ENCODE assay signal across 13 mouse cellular contexts in the genomic region with DNA sequence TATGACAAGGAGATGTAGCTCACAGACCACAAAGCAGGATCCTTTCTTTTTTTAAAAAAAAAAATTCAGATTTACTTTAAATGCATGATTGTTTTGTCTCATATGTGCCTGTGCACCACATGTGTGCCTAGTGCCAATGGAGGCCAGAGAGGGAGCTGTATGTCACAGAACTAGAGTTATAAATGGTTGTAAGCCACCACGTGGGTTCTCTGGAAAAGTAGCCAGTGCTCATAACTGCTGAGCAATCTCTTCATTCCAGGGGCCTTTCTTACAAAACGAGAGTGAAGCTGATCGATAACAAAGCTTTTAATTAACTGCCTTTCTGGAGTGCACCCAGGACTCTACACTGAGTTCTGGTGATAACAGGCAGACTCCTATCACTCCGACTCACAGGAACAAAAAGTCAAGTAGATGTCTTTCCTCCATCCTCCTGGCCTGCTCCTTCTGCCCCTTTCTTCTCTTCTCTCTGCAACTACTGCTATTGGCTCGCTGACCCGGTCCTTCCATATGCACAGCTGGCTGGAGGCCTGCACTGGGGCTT. TPM values are rescaled to one million over a fixed set of nuclear protein-coding genes. Genes with fewer than 3 reads are reported as not detected.
DNase-seq lines count a peak whose midpoint lies in the region; ATAC-seq and TF ChIP-seq lines count a peak whose summit lies in the region.
"Not testable (repeated sequence)": the region's sequence is repeated elsewhere in the genome, so short reads cannot be mapped to it uniquely, and the experiment has no call there.
"Had no signal": no experiment of that assay in that cellular context is flagged by ENCODE, and none has a peak within 500 bp of the region (broad histone marks: within the 10 kb centered on the region; RNA-seq: fewer than 3 reads in every experiment).

No protein-coding gene starts in this region.

- not testable (repeated sequence) for H3K4me1 ChIP-seq in liver, embryonic 12.5 days; liver, embryonic 14.5 days (replicated peaks; ENCODE audit: control insufficient read depth in 2 of 2, insufficient read depth in 2 of 2, low read length in 1 of 2); liver, embryonic 16.5 days (ENCODE audit: control insufficient read depth, low read depth, low read length)

- H3K36me3 ChIP-seq in liver, embryonic 12.5 days; liver, embryonic 14.5 days (replicated peaks; ENCODE audit: control insufficient read depth, insufficient read depth, low read depth); liver, embryonic 16.5 days (ENCODE audit: control insufficient read depth, insufficient read depth): not testable (repeated sequence)

- not testable (repeated sequence) for H3K9me3 ChIP-seq in liver, embryonic 12.5 days (replicated peaks); liver, embryonic 14.5 days (ENCODE audit: control insufficient read depth, low read length); liver, embryonic 16.5 days (replicated peaks; ENCODE audit: control insufficient read depth, low read length)

- not testable (repeated sequence) for DNase-seq in liver, embryonic 14.5 days (ENCODE audit: low read depth in 3 of 3, low spot score in 3 of 3)

- H3K27ac ChIP-seq in liver, embryonic 12.5 days; liver, embryonic 14.5 days; liver, embryonic 16.5 days (ENCODE audit: low read length): not testable (repeated sequence)

- not testable (repeated sequence) for H3K4me3 ChIP-seq in liver, embryonic 12.5 days; liver, embryonic 14.5 days (ENCODE audit: insufficient read depth in 1 of 2, low read depth in 2 of 2, low read length in 2 of 2); liver, embryonic 16.5 days (ENCODE audit: low read depth, low read length)

- not testable (repeated sequence) for TF ChIP-seq CTCF in liver, embryonic 14.5 days (IDR thresholded peaks at IDR 0.05; ENCODE audit: low read depth)

- not testable (repeated sequence) for H3K27me3 ChIP-seq in liver, embryonic 12.5 days (replicated peaks); liver, embryonic 14.5 days (ENCODE audit: control insufficient read depth, insufficient read depth, low read length); liver, embryonic 16.5 days (ENCODE audit: control insufficient read depth, insufficient read depth, low read depth, low read length)

- not testable (repeated sequence) for TF ChIP-seq EP300 in liver, embryonic 14.5 days (IDR thresholded peaks at IDR 0.05; ENCODE audit: low read depth)

- H3K9ac ChIP-seq in liver, embryonic 12.5 days; liver, embryonic 14.5 days (replicated peaks); liver, embryonic 16.5 days (ENCODE audit: low read depth, low read length): not testable (repeated sequence)

- peak; percentile 64 for ATAC-seq in common myeloid progenitor, adult 5-6 weeks (replicated peaks; ENCODE audit: low read depth, poor library complexity, severe bottlenecking)
- ATAC-seq in erythroid progenitor cell, adult 5-6 weeks (replicated peaks; ENCODE audit: low FRiP score, poor library complexity, severe bottlenecking): peak; percentile 74
- peak; percentile 84 for ATAC-seq in liver, embryonic 12.5 days
- peak; percentile 83 for ATAC-seq in liver, embryonic 14.5 days (ENCODE audit: insufficient read depth)
- peak; percentile 80 for ATAC-seq in liver, embryonic 16.5 days (ENCODE audit: low read depth)
- ATAC-seq in megakaryocyte, adult 5-6 weeks (ENCODE audit: poor library complexity, severe bottlenecking): 0 out of 2 replicates have a peak, but pooled peaks have one; percentile 23
- ATAC-seq in megakaryocyte-erythroid progenitor cell, adult 5-6 weeks (replicated peaks; ENCODE audit: low FRiP score, low TSS enrichment, poor library complexity, severe bottlenecking): peak; percentile 82

- WGBS in liver, embryonic 12.5 days (ENCODE audit: insufficient replicate concordance): no CpG with 5 or more reads among the region's 6 CpGs
- no CpG with 5 or more reads among the region's 6 CpGs for WGBS in liver, embryonic 14.5 days (ENCODE audit: insufficient replicate concordance)
- WGBS in liver, embryonic 16.5 days (ENCODE audit: insufficient replicate concordance): no CpG with 5 or more reads among the region's 6 CpGs

- not testable (repeated sequence) for H3K4me2 ChIP-seq in liver, embryonic 12.5 days; liver, embryonic 14.5 days (ENCODE audit: low read depth); liver, embryonic 16.5 days (ENCODE audit: low read depth, low read length)

RNA-seq across cellular contexts. Expression of a gene that starts 7.4 kb away (rescaled TPM):
- 105 and 124 TPM in 2 replicates for total RNA-seq in common myeloid progenitor, adult 5-6 weeks (2017)
- 217 and 251 TPM in 2 replicates for total RNA-seq in erythroid progenitor cell, adult 5-6 weeks (2015; ENCODE audit: low replicate concordance)
- 117 and 125 TPM in 2 replicates for total RNA-seq in erythroid progenitor cell, adult 5-6 weeks (2017; ENCODE audit: low replicate concordance)
- polyA plus RNA-seq in liver, embryonic 12.5 days (2016; fragmentation: Nextera tagmentation; extraction: Ambion mirVana): 119 TPM in 2 replicates
- polyA plus RNA-seq in liver, embryonic 14.5 days (2012; rRNA removed): 52.2 and 82.6 TPM in 2 replicates
- polyA plus RNA-seq in liver, embryonic 14.5 days (2014; fragmentation: Nextera tagmentation; extraction: Ambion mirVana): 111 and 116 TPM in 2 replicates
- polyA plus RNA-seq in liver, embryonic 16.5 days (2015; fragmentation: Nextera tagmentation; extraction: Ambion mirVana): 76.5 and 82.2 TPM in 2 replicates
- 159 and 162 TPM in 2 replicates for total RNA-seq in megakaryocyte, adult 5-6 weeks (2015)
- total RNA-seq in megakaryocyte, adult 5-6 weeks (2017): 52.1 and 54.2 TPM in 2 replicates
- total RNA-seq in megakaryocyte-erythroid progenitor cell, adult 5-6 weeks (2014; fragmentation: Nextera tagmentation): 281 and 343 TPM in 2 replicates
- 157 and 214 TPM in 2 replicates for total RNA-seq in megakaryocyte-erythroid progenitor cell, adult 5-6 weeks (2017)

RNA-seq across cellular contexts. Expression of a gene that starts 9.8 kb away (rescaled TPM):
- 8.2 and 9.0 TPM in 2 replicates for total RNA-seq in common myeloid progenitor, adult 5-6 weeks (2017)
- 4.6 and 5.8 TPM in 2 replicates for total RNA-seq in erythroid progenitor cell, adult 5-6 weeks (2015; ENCODE audit: low replicate concordance)
- total RNA-seq in erythroid progenitor cell, adult 5-6 weeks (2017; ENCODE audit: low replicate concordance): 0.76 and 7.2 TPM in 2 replicates
- polyA plus RNA-seq in liver, embryonic 12.5 days (2016; fragmentation: Nextera tagmentation; extraction: Ambion mirVana): 6.2 and 7.1 TPM in 2 replicates
- 3.8 and 5.3 TPM in 2 replicates for polyA plus RNA-seq in liver, embryonic 14.5 days (2012; rRNA removed)
- polyA plus RNA-seq in liver, embryonic 14.5 days (2014; fragmentation: Nextera tagmentation; extraction: Ambion mirVana): 3.4 and 4.0 TPM in 2 replicates
- polyA plus RNA-seq in liver, embryonic 16.5 days (2015; fragmentation: Nextera tagmentation; extraction: Ambion mirVana): 3.5 and 3.6 TPM in 2 replicates
- total RNA-seq in megakaryocyte, adult 5-6 weeks (2015): 5.9 and 6.3 TPM in 2 replicates
- 8.2 and 9.6 TPM in 2 replicates for total RNA-seq in megakaryocyte, adult 5-6 weeks (2017)
- total RNA-seq in megakaryocyte-erythroid progenitor cell, adult 5-6 weeks (2014; fragmentation: Nextera tagmentation): 5.9 and 11.4 TPM in 2 replicates
- total RNA-seq in megakaryocyte-erythroid progenitor cell, adult 5-6 weeks (2017): 2.2 and 3.9 TPM in 2 replicates

RNA-seq across cellular contexts. Expression of a gene that starts 10.1 kb away (rescaled TPM):
- 2.6 TPM in 1 of 2 replicates, not detected in the other for total RNA-seq in common myeloid progenitor, adult 5-6 weeks (2017)
- not detected in 2 replicates for total RNA-seq in erythroid progenitor cell, adult 5-6 weeks (2015; ENCODE audit: low replicate concordance)
- total RNA-seq in erythroid progenitor cell, adult 5-6 weeks (2017; ENCODE audit: low replicate concordance): not detected in 2 replicates
- polyA plus RNA-seq in liver, embryonic 12.5 days (2016; fragmentation: Nextera tagmentation; extraction: Ambion mirVana): 0.97 and 2.9 TPM in 2 replicates
- polyA plus RNA-seq in liver, embryonic 14.5 days (2012; rRNA removed): 0.61 TPM in 1 of 2 replicates, not detected in the other
- 0.57 and 0.98 TPM in 2 replicates for polyA plus RNA-seq in liver, embryonic 14.5 days (2014; fragmentation: Nextera tagmentation; extraction: Ambion mirVana)
- polyA plus RNA-seq in liver, embryonic 16.5 days (2015; fragmentation: Nextera tagmentation; extraction: Ambion mirVana): 0.14 and 0.74 TPM in 2 replicates
- 0.80 TPM in 1 of 2 replicates, not detected in the other for total RNA-seq in megakaryocyte, adult 5-6 weeks (2015)
- total RNA-seq in megakaryocyte, adult 5-6 weeks (2017): not detected in 2 replicates
- 0.96 and 11.1 TPM in 2 replicates for total RNA-seq in megakaryocyte-erythroid progenitor cell, adult 5-6 weeks (2014; fragmentation: Nextera tagmentation)
- total RNA-seq in megakaryocyte-erythroid progenitor cell, adult 5-6 weeks (2017): 6.2 TPM in 1 of 2 replicates, not detected in the other
- total RNA-seq: adrenal gland, adult 18-20 months; adrenal gland, adult 8-10 months; adrenal gland, postnatal 36 days had no signal
- polyA plus RNA-seq: embryonic facial prominence, embryonic 11.5 days; embryonic facial prominence, embryonic 13.5 days; Patski had no signal

RNA-seq across cellular contexts. Expression of a gene that starts 25.5 kb away (rescaled TPM):
- 7.7 and 8.0 TPM in 2 replicates for total RNA-seq in common myeloid progenitor, adult 5-6 weeks (2017)
- total RNA-seq in erythroid progenitor cell, adult 5-6 weeks (2015; ENCODE audit: low replicate concordance): 12.3 and 12.6 TPM in 2 replicates
- total RNA-seq in erythroid progenitor cell, adult 5-6 weeks (2017; ENCODE audit: low replicate concordance): 2.3 and 9.0 TPM in 2 replicates
- 13.7 and 15.3 TPM in 2 replicates for polyA plus RNA-seq in liver, embryonic 12.5 days (2016; fragmentation: Nextera tagmentation; extraction: Ambion mirVana)
- polyA plus RNA-seq in liver, embryonic 14.5 days (2012; rRNA removed): 4.2 and 6.4 TPM in 2 replicates
- 11.2 and 11.6 TPM in 2 replicates for polyA plus RNA-seq in liver, embryonic 14.5 days (2014; fragmentation: Nextera tagmentation; extraction: Ambion mirVana)
- 12.2 and 13.9 TPM in 2 replicates for polyA plus RNA-seq in liver, embryonic 16.5 days (2015; fragmentation: Nextera tagmentation; extraction: Ambion mirVana)
- 27.7 and 30.1 TPM in 2 replicates for total RNA-seq in megakaryocyte, adult 5-6 weeks (2015)
- total RNA-seq in megakaryocyte, adult 5-6 weeks (2017): 19.7 and 22.4 TPM in 2 replicates
- 8.3 and 9.3 TPM in 2 replicates for total RNA-seq in megakaryocyte-erythroid progenitor cell, adult 5-6 weeks (2014; fragmentation: Nextera tagmentation)
- total RNA-seq in megakaryocyte-erythroid progenitor cell, adult 5-6 weeks (2017): 4.6 and 6.7 TPM in 2 replicates

RNA-seq across cellular contexts. Expression of a gene that starts 25.5 kb away (rescaled TPM):
- 5.7 TPM in 1 of 2 replicates, not detected in the other for total RNA-seq in common myeloid progenitor, adult 5-6 weeks (2017)
- total RNA-seq in erythroid progenitor cell, adult 5-6 weeks (2015; ENCODE audit: low replicate concordance): not detected in 2 replicates
- total RNA-seq in erythroid progenitor cell, adult 5-6 weeks (2017; ENCODE audit: low replicate concordance): not detected in 2 replicates
- polyA plus RNA-seq in liver, embryonic 12.5 days (2016; fragmentation: Nextera tagmentation; extraction: Ambion mirVana): 1.6 and 2.1 TPM in 2 replicates
- 0.51 and 0.86 TPM in 2 replicates for polyA plus RNA-seq in liver, embryonic 14.5 days (2012; rRNA removed)
- polyA plus RNA-seq in liver, embryonic 14.5 days (2014; fragmentation: Nextera tagmentation; extraction: Ambion mirVana): 0.79 and 1.2 TPM in 2 replicates
- 1.2 and 1.5 TPM in 2 replicates for polyA plus RNA-seq in liver, embryonic 16.5 days (2015; fragmentation: Nextera tagmentation; extraction: Ambion mirVana)
- total RNA-seq in megakaryocyte, adult 5-6 weeks (2015): not detected in 2 replicates
- total RNA-seq in megakaryocyte, adult 5-6 weeks (2017): not detected in 2 replicates
- total RNA-seq in megakaryocyte-erythroid progenitor cell, adult 5-6 weeks (2014; fragmentation: Nextera tagmentation): 2.4 TPM in 1 of 2 replicates, not detected in the other
- total RNA-seq in megakaryocyte-erythroid progenitor cell, adult 5-6 weeks (2017): 3.8 and 5.8 TPM in 2 replicates

Comparison
In these comparisons a context has a peak if more than half of its experiments do, and no peak if none do; other contexts are left out.
1. ATAC-seq: peak in every context shown above with its lines; median percentile 84 in liver, embryonic 12.5 days; 83 in liver, embryonic 14.5 days; 82 in megakaryocyte-erythroid progenitor cell, adult 5-6 weeks; 80 in liver, embryonic 16.5 days; 74 in erythroid progenitor cell, adult 5-6 weeks; 64 in common myeloid progenitor, adult 5-6 weeks; 23 in megakaryocyte, adult 5-6 weeks.